Mouse (Mus musculus): ENCODE measurements around the gene Ap1s2.

The Ap1s2 gene

GRCm38 (mm10) chrX:163981092-163981491 is 72.3 kb downstream of the Ap1s2 start:
- no peak for DNase-seq (ENCODE audit: low spot score)

DNA sequence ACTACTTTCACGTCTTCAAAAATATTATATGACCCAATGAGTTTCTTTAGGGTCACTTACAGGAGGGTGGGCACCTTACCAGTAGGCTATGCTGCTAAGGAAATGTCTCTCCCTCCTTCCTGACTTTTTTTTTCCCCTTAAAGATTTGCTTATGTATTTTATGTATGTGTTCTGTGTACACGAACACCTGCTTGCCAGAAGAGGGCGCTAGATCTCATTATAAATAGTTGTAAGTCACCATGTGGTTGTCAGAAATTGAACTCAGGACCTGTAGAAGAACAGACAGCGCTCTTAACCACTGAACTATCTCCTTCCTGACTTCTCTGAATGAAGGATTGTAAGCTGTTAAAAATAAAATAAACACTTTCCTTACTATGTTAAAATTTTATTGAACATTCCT is 72.7 kb downstream of the Ap1s2 start:
- DNase-seq (ENCODE audit: low spot score) = no peak

- no peak for DNase-seq (ENCODE audit: low spot score)
These were observed 73.3 kb downstream of the Ap1s2 start for GRCm38 (mm10) chrX:163982129-163982528.
